Mouse (Mus musculus) liver, embryonic 14.5 days (tissue): ENCODE results near the gene Tmem236. TPM values are rescaled to one million over a fixed set of nuclear protein-coding genes. Genes with fewer than 3 reads are reported as not detected.

ENCODE experiments used
- ATAC-seq: fragments of 200-750 bp; cut with Nextera tagmentation; 2 replicates; pipeline ENCODE4 v1.8.0; 2017; ENCODE audit warnings: moderate number of reproducible peaks, mild to moderate bottlenecking, moderate library complexity; ENCODE audit not compliant: insufficient read depth
- DNase-seq, 3 experiments: peaks; one replicate each; pipeline ENCODE4 v3.0.0-alpha.2; 2012 to 2013; ENCODE audit warnings: low read depth in 3 of 3, low spot score in 3 of 3
- H3K27ac ChIP-seq: fragments of 300-500 bp; sonication (generic); 2 replicates; pipeline ENCODE4 v1.5.1; 2014; ENCODE audit warnings: moderate library complexity, mild to moderate bottlenecking, control low read depth, inconsistent platforms
- H3K27me3 ChIP-seq: fragments of 300-500 bp; sonication (generic); 2 replicates; pipeline ENCODE4 v1.6.1; 2014; ENCODE audit warnings: mild to moderate bottlenecking, low read length, moderate library complexity; ENCODE audit not compliant: control insufficient read depth, insufficient read depth
- H3K36me3 ChIP-seq: fragments of 300-500 bp; sonication (generic); replicated peaks from 2 replicates; pipeline ENCODE4 v1.6.1; 2014; ENCODE audit warnings: low read depth; ENCODE audit not compliant: control insufficient read depth, insufficient read depth
- H3K4me1 ChIP-seq, 2 experiments: fragments of 200-500 bp in 1 of 2; fragments of 300-500 bp in 1 of 2; sonication (generic) in 1 of 2; replicated peaks; 2 replicates each; pipeline ENCODE4 v1.6.1; 2012 to 2014; ENCODE audit warnings: antibody characterized with exemption in 1 of 2, inconsistent platforms in 1 of 2, low read length in 1 of 2; ENCODE audit not compliant: control insufficient read depth in 2 of 2, insufficient read depth in 2 of 2
- H3K4me2 ChIP-seq: fragments of 300-500 bp; sonication (generic); 2 replicates; pipeline ENCODE4 v1.6.1; 2014; ENCODE audit warnings: low read depth, mild to moderate bottlenecking, control low read depth, moderate library complexity
- H3K4me3 ChIP-seq, 2 experiments: fragments of 200-500 bp in 1 of 2; fragments of 300-500 bp in 1 of 2; sonication (generic) in 1 of 2; 2 replicates each; pipeline ENCODE4 v1.5.1; 2012 to 2014; ENCODE audit warnings: low read depth in 2 of 2, low read length in 2 of 2, mild to moderate bottlenecking in 2 of 2, control low read depth in 1 of 2, inconsistent platforms in 1 of 2, moderate library complexity in 1 of 2; ENCODE audit not compliant: insufficient read depth in 1 of 2
- H3K9ac ChIP-seq: fragments of 300-500 bp; sonication (generic); replicated peaks from 2 replicates; pipeline ENCODE4 v1.6.1; 2014; ENCODE audit warnings: mild to moderate bottlenecking, control low read depth, moderate library complexity
- H3K9me3 ChIP-seq: fragments of 300-500 bp; sonication (generic); 2 replicates; pipeline ENCODE4 v1.6.1; 2016; ENCODE audit warnings: low read length, mixed read lengths; ENCODE audit not compliant: control insufficient read depth
- CTCF ChIP-seq: IDR thresholded peaks from 2 replicates; pipeline ENCODE4 v1.5.1; 2016; ENCODE audit warnings: antibody characterized with exemption, low read depth, control low read depth
- EP300 ChIP-seq: IDR thresholded peaks from 2 replicates; pipeline ENCODE4 v1.6.1; 2016; ENCODE audit warnings: antibody characterized with exemption, low read depth
- WGBS: fragments of 180-500 bp; shearing (Covaris S2); extraction: QIAGEN DNeasy Blood & Tissue Kit; methylation state at CpG from one replicate; pipeline ENCODE4 v1.1.7; 2014; ENCODE audit not compliant: insufficient replicate concordance; 5-methylcytosine and 5-hydroxymethylcytosine counted together
- polyA plus RNA-seq, 2 experiments: library from polyadenylated mRNA; depleted of rRNA in 1 of 2; stranded (reverse) in 1 of 2; unstranded in 1 of 2; fragments of >200 nt; fragmentation: Nextera tagmentation in 1 of 2; extraction: Ambion mirVana in 1 of 2; gene quantifications; 2 replicates each; pipeline versions ENCODE4 v1.2.1 to v1.2.3; 2012 to 2014

Tmem236 gene
- polyA plus RNA-seq, 2 experiments, result 0.06 to 0.09 TPM

DNA sequence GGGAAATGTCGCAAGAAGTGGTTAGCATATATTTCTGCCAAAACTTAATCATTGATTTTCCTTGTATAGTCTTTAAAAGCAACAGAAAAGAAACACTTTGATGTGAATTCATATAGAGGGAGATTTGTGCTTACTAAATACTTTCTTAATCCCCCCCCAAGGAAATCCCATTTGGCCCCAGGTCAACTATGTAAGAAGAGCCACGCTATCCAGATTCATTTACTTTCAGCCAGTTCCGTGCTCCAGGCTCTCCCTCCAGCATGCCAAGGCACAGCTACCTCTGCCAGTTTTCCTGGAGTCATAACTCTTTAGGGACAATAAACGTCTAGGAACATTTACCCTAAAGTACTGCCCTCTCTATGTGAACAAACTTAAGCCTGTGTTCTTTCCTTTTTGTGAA is 63.4 kb downstream of the Tmem236 start:
- no peak overlapping the region for H3K4me3 ChIP-seq
- no peaks in the 10 kb centered on the region for H3K27me3 ChIP-seq
- TF ChIP-seq EP300 (no peak), CTCF (no peak)
- WGBS, result 55% methylated on average over 4 of the region's 4 CpGs
- no peaks in the 10 kb centered on the region for H3K36me3 ChIP-seq
- DNase-seq, result no peak
- no peak overlapping the region for H3K27ac ChIP-seq
- ATAC-seq, result no peak
- no peak overlapping the region for H3K4me2 ChIP-seq
- H3K9me3 ChIP-seq, result no peaks in the 10 kb centered on the region
- no peaks in the 10 kb centered on the region for H3K4me1 ChIP-seq
- H3K9ac ChIP-seq, result no peak overlapping the region

DNA sequence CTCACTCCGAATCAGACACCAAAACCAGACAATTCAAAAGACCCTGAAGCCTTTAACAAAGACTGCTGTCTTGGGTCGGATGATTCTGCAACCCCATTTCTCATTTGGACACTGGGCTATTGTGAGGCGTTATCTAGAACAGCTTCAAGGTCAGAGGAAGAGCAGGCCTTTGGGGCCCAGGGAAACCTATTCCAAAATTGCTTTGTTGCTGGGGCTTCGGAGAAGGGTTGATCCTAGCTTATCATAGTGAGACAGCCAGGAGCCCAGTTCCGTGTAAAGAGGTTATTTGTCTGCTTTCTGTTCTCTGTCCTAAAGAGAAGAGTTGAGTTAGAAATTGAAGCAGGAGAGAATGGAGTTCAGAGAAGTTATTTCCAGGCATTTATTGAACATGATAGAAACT is 64.8 kb downstream of the Tmem236 start:
- no peak for TF ChIP-seq CTCF
- TF ChIP-seq EP300, result no peak
- DNase-seq (no peak), ATAC-seq (no peak)

GRCm38 (mm10) chr2:14244157-14244556 is 69.8 kb downstream of the Tmem236 start:
- Histone ChIP-seq H3K9me3 (no peaks in the 10 kb centered on the region), H3K27me3 (no peaks in the 10 kb centered on the region), H3K4me3 (no peak overlapping the region), H3K27ac (no peak overlapping the region), H3K9ac (no peak overlapping the region), H3K36me3 (no peaks in the 10 kb centered on the region), H3K4me1 (no peaks in the 10 kb centered on the region), H3K4me2 (no peak overlapping the region)
- DNase-seq (no peak), ATAC-seq (no peak)
- TF ChIP-seq CTCF, result no peak
- no peak for TF ChIP-seq EP300
- WGBS, result 85% methylated on average over 5 of the region's 5 CpGs

More for the DNA sequence above, 64.8 kb downstream of the Tmem236 start:
- H3K9me3 ChIP-seq, result no peaks in the 10 kb centered on the region
- H3K36me3 ChIP-seq, result no peaks in the 10 kb centered on the region
- no peak overlapping the region for H3K27ac ChIP-seq
- no peak overlapping the region for H3K4me3 ChIP-seq
- H3K4me1 ChIP-seq, result no peaks in the 10 kb centered on the region
- H3K4me2 ChIP-seq, result no peak overlapping the region
- H3K27me3 ChIP-seq, result no peaks in the 10 kb centered on the region
- H3K9ac ChIP-seq, result no peak overlapping the region
- WGBS, result 52% methylated on average over 5 of the region's 5 CpGs

DNA sequence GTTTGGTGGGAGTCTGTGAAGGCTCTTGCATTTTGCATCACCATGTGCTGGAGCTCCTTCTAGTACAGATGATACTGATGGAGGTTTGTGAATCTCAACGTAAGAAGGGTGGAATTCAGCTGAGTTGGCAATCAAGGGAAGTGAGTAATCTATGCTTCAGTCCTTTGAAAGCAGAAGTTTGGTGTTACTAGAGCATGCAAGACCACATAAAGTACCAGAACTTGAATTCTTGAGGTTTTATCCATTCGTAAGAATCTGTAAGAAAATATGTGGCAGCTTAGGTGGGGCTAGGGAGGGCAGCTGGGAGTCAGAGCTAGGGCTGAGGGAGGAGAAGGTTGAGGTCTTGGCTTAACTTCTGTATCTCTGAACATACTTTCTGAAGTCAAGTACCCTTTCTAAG is 70.3 kb downstream of the Tmem236 start:
- H3K9me3 ChIP-seq, result no peaks in the 10 kb centered on the region
- TF ChIP-seq EP300, result no peak
- DNase-seq (no peak), ATAC-seq (no peak)
- WGBS, result 25% methylated on average over 2 of the region's 2 CpGs
- no peak overlapping the region for H3K4me2 ChIP-seq
- H3K36me3 ChIP-seq, result no peaks in the 10 kb centered on the region
- no peaks in the 10 kb centered on the region for H3K4me1 ChIP-seq
- H3K27ac ChIP-seq, result no peak overlapping the region
- H3K27me3 ChIP-seq, result no peaks in the 10 kb centered on the region
- H3K4me3 ChIP-seq, result no peak overlapping the region
- H3K9ac ChIP-seq, result no peak overlapping the region

DNA sequence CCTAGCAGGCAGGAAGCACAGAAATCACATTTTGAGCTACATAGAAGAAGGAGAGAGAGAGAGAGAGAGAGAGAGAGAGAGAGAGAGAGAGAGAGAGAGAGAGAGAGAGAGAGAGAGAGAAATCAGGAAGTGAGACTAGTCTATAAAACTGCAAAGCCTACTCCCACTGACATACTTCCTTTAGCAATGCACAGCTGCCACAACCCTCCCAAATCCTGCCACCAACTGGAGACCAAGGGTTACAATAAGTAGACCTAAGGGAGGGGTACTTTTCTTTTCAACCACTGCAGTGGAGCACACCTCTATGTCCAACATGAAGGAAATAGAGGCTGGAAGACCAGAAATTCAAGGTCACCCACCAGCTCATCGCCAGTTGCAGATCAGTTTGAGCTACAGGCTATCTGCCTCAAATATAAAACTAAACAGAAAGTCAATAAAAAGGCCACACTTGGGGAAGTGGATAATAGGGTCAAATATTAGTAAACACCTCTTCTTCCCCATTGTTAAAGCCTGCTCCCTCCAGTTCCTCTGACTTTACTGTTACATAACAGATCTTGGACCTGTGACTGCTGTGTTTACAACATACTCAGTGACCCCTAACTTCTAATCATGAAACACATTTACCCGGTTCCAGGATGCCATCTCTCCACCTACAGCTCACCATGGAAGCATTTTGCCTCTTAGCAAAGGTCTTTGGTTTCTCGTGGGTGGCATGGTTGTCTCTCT is 75.7 kb downstream of the Tmem236 start:
- Histone ChIP-seq H3K9ac (no peak overlapping the region), H3K9me3 (no peaks in the 10 kb centered on the region), H3K27ac (no peak overlapping the region), H3K4me1 (no peaks in the 10 kb centered on the region), H3K36me3 (no peaks in the 10 kb centered on the region), H3K27me3 (no peaks in the 10 kb centered on the region), H3K4me3 (no peak overlapping the region), H3K4me2 (no peak overlapping the region)
- ATAC-seq (no peak), DNase-seq (no peak)
- 52% methylated on average over 3 of the region's 3 CpGs for WGBS
- no peak for TF ChIP-seq CTCF
